Mouse (Mus musculus) forelimb bud, embryonic 11.5 days (tissue): ENCODE measurements around the gene Casp7.

Experiments
- DNase-seq: peaks from one replicate; pipeline ENCODE4 v3.0.0-alpha.2; 2012; ENCODE audit warnings: low read depth, low spot score

Casp7 gene

GRCm38 (mm10) chr19:56470286-56471020, 73.5 kb downstream of the Casp7 start:
- DNase-seq, result no peak

- DNase-seq, result no peak
Measured at GRCm38 (mm10) chr19:56471934-56472333, 75.0 kb downstream of the Casp7 start.

GRCm38 (mm10) chr19:56474869-56475550, 78.1 kb downstream of the Casp7 start:
- no peak for DNase-seq

GRCm38 (mm10) chr19:56476546-56476945, 79.6 kb downstream of the Casp7 start:
- DNase-seq, result no peak

GRCm38 (mm10) chr19:56477253-56477652, 80.3 kb downstream of the Casp7 start:
- no peak for DNase-seq

- no peak for DNase-seq
Measured at GRCm38 (mm10) chr19:56477832-56478231, 80.9 kb downstream of the Casp7 start.

- no peak for DNase-seq
Measured at GRCm38 (mm10) chr19:56484630-56485375, 87.9 kb downstream of the Casp7 start.

GRCm38 (mm10) chr19:56485376-56486271, 88.7 kb downstream of the Casp7 start:
- DNase-seq, result no peak

GRCm38 (mm10) chr19:56486926-56487325, 90.0 kb downstream of the Casp7 start:
- DNase-seq, result no peak

- no peak for DNase-seq
Measured at GRCm38 (mm10) chr19:56487339-56487738, 90.4 kb downstream of the Casp7 start.

GRCm38 (mm10) chr19:56489601-56490000, 92.7 kb downstream of the Casp7 start:
- no peak for DNase-seq
